Mouse (Mus musculus): ENCODE results near the gene Neurl2. TPM values are rescaled to one million over a fixed set of nuclear protein-coding genes. Genes with fewer than 3 reads are reported as not detected.

Neurl2 gene
- polyA plus RNA-seq, 1 experiment from 2014 or later = 4.6 TPM

DNA sequence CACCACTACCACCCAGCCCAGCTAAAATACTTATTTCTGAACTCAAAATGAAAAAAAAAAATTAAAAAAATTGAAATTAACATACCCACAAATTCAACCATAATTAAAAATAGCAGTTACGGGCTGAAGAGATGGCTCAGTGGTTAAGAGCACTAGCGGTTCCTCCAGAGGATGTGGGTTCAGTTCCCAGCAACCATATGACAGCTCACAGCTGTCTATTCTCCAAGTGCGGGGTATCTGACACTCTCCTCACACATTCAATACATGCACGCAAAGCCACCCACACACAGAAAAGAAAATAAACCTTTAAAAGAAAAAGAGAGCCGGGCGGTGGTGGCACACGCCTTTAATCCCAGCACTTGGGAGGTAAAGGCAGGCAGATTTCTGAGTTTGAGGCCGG is 16.8 kb upstream of the Neurl2 start:
- Histone ChIP-seq H3K27ac (ENCODE audit: low read depth, low read length) (no peak overlapping the region), H3K36me3 (ENCODE audit: control insufficient read depth, insufficient read depth) (no peaks in the 10 kb centered on the region; the same call in 1 of the 2 replicates), H3K9me3 (ENCODE audit: control insufficient read depth) (no peaks in the 10 kb centered on the region), H3K27me3 (replicated peaks; ENCODE audit: control insufficient read depth, insufficient read depth, low read length) (0 out of 2 replicates have a peak, but pooled peaks cover 8% of the 10 kb centered on the region), H3K4me3 (ENCODE audit: low read depth, low read length) (no peak overlapping the region), H3K4me1 (replicated peaks; ENCODE audit: control insufficient read depth, insufficient read depth, low read length) (no peaks in the 10 kb centered on the region), H3K9ac (ENCODE audit: low read depth, low read length) (no peak overlapping the region), H3K4me2 (replicated peaks; ENCODE audit: low read depth) (no peak overlapping the region)
- ATAC-seq = no peak
- no peak for TF ChIP-seq CTCF (IDR thresholded peaks at IDR 0.05; ENCODE audit: low read depth)
- 84% methylated on average over 8 of the region's 8 CpGs for WGBS

DNA sequence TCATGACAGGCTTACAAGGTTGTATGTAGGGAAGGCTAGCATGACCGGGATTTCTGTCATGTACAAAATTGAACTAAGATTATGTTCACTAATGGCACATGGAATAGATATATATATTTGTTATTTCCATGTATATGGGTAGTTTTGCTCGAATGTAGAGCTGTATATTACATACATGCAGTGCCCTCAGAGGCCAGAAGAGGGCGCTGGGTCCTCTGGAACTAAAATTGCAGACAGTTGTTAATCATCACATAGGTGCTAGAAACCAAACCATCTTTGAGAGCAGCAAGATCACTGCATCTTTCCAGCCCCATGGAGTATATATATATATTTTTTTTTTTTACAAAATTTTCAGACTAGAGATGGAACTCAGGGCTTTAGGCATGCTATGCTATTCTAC is 12.5 kb upstream of the Neurl2 start:
- no peak overlapping the region for H3K27ac ChIP-seq (ENCODE audit: low read depth, low read length)
- H3K4me2 ChIP-seq (replicated peaks; ENCODE audit: low read depth) = no peak overlapping the region
- H3K9ac ChIP-seq (ENCODE audit: low read depth, low read length) = no peak overlapping the region
- H3K36me3 ChIP-seq (ENCODE audit: control insufficient read depth, insufficient read depth) = no peaks in the 10 kb centered on the region; the same call in 1 of the 2 replicates
- no peak for ATAC-seq
- no peaks in the 10 kb centered on the region for H3K9me3 ChIP-seq (ENCODE audit: control insufficient read depth)
- no peaks in the 10 kb centered on the region for H3K4me1 ChIP-seq (replicated peaks; ENCODE audit: control insufficient read depth, insufficient read depth, low read length)
- no peak overlapping the region for H3K4me3 ChIP-seq (ENCODE audit: low read depth, low read length)
- 53% methylated on average over 3 of the region's 3 CpGs for WGBS
- peak; percentile 61 for TF ChIP-seq CTCF (IDR thresholded peaks at IDR 0.05; ENCODE audit: low read depth)
- no peaks in the 10 kb centered on the region for H3K27me3 ChIP-seq (replicated peaks; ENCODE audit: control insufficient read depth, insufficient read depth, low read length)

DNA sequence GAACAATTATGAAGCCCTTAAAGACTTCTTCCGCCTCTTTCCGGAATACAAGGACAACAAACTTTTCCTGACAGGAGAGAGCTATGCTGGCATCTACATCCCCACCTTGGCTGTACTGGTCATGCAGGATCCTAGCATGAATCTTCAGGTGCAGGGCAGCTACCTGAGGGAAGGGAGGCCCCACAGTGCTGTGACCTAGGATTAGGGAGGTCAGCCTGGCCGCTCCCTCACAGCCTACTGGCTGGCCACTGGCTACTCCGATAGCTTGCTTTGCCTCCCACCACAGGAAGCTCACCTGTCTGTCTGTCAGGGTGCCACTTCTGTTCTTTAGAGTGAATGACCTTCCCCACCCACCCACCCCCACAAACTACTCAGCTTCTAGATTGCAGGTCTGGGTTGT is 1.9 kb upstream of the Neurl2 start:
- Histone ChIP-seq H3K9ac (ENCODE audit: low read depth, low read length) (peak overlapping the region; percentile 61; the same call in 1 of the 2 replicates), H3K4me3 (ENCODE audit: low read depth, low read length) (peak overlapping the region; percentile 57), H3K36me3 (ENCODE audit: control insufficient read depth, insufficient read depth) (peaks cover 40% of the 10 kb centered on the region), H3K4me2 (replicated peaks; ENCODE audit: low read depth) (peak overlapping the region; percentile 92), H3K27me3 (replicated peaks; ENCODE audit: control insufficient read depth, insufficient read depth, low read length) (no peaks in the 10 kb centered on the region), H3K4me1 (replicated peaks; ENCODE audit: control insufficient read depth, insufficient read depth, low read length) (0 out of 2 replicates have a peak, but pooled peaks cover 3% of the 10 kb centered on the region), H3K9me3 (ENCODE audit: control insufficient read depth) (no peaks in the 10 kb centered on the region), H3K27ac (ENCODE audit: low read depth, low read length) (no peak overlapping the region)
- WGBS = 78% methylated on average over 4 of the region's 4 CpGs
- ATAC-seq = no peak
- no peak for TF ChIP-seq CTCF (IDR thresholded peaks at IDR 0.05; ENCODE audit: low read depth)

DNA sequence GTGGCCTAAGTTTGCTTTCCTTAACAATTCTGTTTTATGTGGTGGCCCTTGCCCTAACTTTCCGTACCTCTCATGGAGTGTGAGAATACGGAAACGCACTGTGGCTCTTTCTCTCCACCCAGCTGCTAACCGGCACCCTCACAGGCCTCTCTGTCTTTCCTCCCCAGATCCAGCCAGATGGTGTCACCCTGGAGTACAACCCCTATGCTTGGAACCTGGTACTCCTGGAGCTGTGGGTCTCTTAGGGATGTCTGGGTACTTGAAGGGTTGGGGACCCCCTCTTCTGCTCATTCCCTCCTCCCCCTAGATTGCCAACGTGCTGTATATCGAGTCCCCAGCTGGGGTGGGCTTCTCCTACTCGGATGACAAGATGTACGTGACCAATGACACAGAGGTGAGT is 1.3 kb upstream of the Neurl2 start:
- TF ChIP-seq CTCF (IDR thresholded peaks at IDR 0.05; ENCODE audit: low read depth) = peak; percentile 49
- H3K9ac ChIP-seq (ENCODE audit: low read depth, low read length) = peak overlapping the region; percentile 61
- no peaks in the 10 kb centered on the region for H3K9me3 ChIP-seq (ENCODE audit: control insufficient read depth)
- 0 out of 2 replicates have a peak, but pooled peaks cover 3% of the 10 kb centered on the region for H3K4me1 ChIP-seq (replicated peaks; ENCODE audit: control insufficient read depth, insufficient read depth, low read length)
- no peaks in the 10 kb centered on the region for H3K27me3 ChIP-seq (replicated peaks; ENCODE audit: control insufficient read depth, insufficient read depth, low read length)
- peak overlapping the region; percentile 92 for H3K4me2 ChIP-seq (replicated peaks; ENCODE audit: low read depth)
- 39% methylated on average over 8 of the region's 8 CpGs for whole genome bisulfite sequencing
- H3K4me3 ChIP-seq (ENCODE audit: low read depth, low read length) = peak overlapping the region; percentile 57
- H3K36me3 ChIP-seq (ENCODE audit: control insufficient read depth, insufficient read depth) = peaks cover 34% of the 10 kb centered on the region
- no peak for ATAC-seq
- peak overlapping the region; percentile 83 for H3K27ac ChIP-seq (ENCODE audit: low read depth, low read length)

- 0 out of 2 replicates have a peak, but pooled peaks cover 3% of the 10 kb centered on the region for H3K4me1 ChIP-seq (replicated peaks; ENCODE audit: control insufficient read depth, insufficient read depth, low read length)
- peak within 1 kb of the TSS; percentile 92 for H3K4me2 ChIP-seq (replicated peaks; ENCODE audit: low read depth)
- peak within 1 kb of the TSS; percentile 83 for H3K27ac ChIP-seq (ENCODE audit: low read depth, low read length)
- peak within 1 kb of the TSS; percentile 61 for H3K9ac ChIP-seq (ENCODE audit: low read depth, low read length)
- no peaks in the 10 kb centered on the region for H3K9me3 ChIP-seq (ENCODE audit: control insufficient read depth)
- TF ChIP-seq CTCF (IDR thresholded peaks at IDR 0.05; ENCODE audit: low read depth) = peak; percentile 87
- H3K36me3 ChIP-seq (ENCODE audit: control insufficient read depth, insufficient read depth) = peaks cover 21% of the 10 kb centered on the region
- ATAC-seq = peak; percentile 43
- WGBS = 1% methylated on average over 35 of the region's 35 CpGs
- H3K4me3 ChIP-seq (ENCODE audit: low read depth, low read length) = peak within 1 kb of the TSS; percentile 57
- no peaks in the 10 kb centered on the region for H3K27me3 ChIP-seq (replicated peaks; ENCODE audit: control insufficient read depth, insufficient read depth, low read length)
Observed at GRCm38 (mm10) chr2:164832748-164833301, 431 bp downstream of the Neurl2 start, which contains the start of gene Ctsa. Gene Ctsa (plus strand): TSS chr2:164832873.

GRCm38 (mm10) chr2:164832032-164832747 is 1.1 kb downstream of the Neurl2 start:
- TF ChIP-seq CTCF (IDR thresholded peaks at IDR 0.05; ENCODE audit: low read depth) = no peak
- ATAC-seq = no peak
- Histone ChIP-seq H3K27ac (ENCODE audit: low read depth, low read length) (peak overlapping the region; percentile 83), H3K4me1 (replicated peaks; ENCODE audit: control insufficient read depth, insufficient read depth, low read length) (0 out of 2 replicates have a peak, but pooled peaks cover 3% of the 10 kb centered on the region), H3K36me3 (ENCODE audit: control insufficient read depth, insufficient read depth) (peaks cover 21% of the 10 kb centered on the region), H3K4me2 (replicated peaks; ENCODE audit: low read depth) (peak overlapping the region; percentile 92), H3K27me3 (replicated peaks; ENCODE audit: control insufficient read depth, insufficient read depth, low read length) (no peaks in the 10 kb centered on the region), H3K9ac (ENCODE audit: low read depth, low read length) (peak overlapping the region; percentile 61), H3K9me3 (ENCODE audit: control insufficient read depth) (no peaks in the 10 kb centered on the region), H3K4me3 (ENCODE audit: low read depth, low read length) (no peak overlapping the region)
- WGBS = 53% methylated on average over 16 of the region's 16 CpGs

Data from intestine, postnatal 0 days (tissue).